Mouse (Mus musculus) ES-E14 (cell line): ENCODE data around the gene Plekhb2.

ENCODE experiments used
- CHD2 ChIP-seq: IDR thresholded peaks from 2 replicates; pipeline ENCODE4 v1.6.1; 2014; ENCODE audit warnings: mild to moderate bottlenecking, low read depth, low read length, inconsistent platforms
- HCFC1 ChIP-seq: IDR thresholded peaks from 2 replicates; pipeline ENCODE4 v1.6.1; 2012; ENCODE audit warnings: low read length, inconsistent platforms, borderline replicate concordance; ENCODE audit not compliant: insufficient read depth

DNA sequence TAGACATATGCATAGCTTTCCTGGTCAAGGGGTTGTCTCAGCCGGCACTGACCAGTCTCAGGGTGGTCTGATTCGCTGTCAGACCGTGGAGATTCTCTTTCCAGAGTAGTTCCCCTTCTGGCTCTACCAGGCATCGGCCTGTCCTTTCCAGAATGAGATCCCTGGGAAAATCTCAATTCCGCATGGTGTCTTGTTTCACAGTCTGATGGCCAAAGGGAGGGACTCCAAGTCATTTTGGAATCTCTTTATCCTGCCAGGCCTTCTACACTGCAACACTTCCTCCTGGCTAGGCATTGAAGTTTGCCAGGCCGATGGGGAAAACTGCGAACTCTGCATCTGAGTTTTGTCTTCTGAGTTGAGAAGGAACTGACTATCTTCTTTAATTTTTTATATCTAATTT is 10.4 kb downstream of the Plekhb2 start:
- no peak for TF ChIP-seq HCFC1
- TF ChIP-seq CHD2: no peak
